Mouse (Mus musculus) lung, postnatal 36 days (tissue): ENCODE measurements around the gene Ppif.

Experiments used
- DNase-seq: peaks from one replicate; pipeline ENCODE4 v3.0.0; 2022; ENCODE audit warnings: mixed read lengths

Ppif gene

DNA sequence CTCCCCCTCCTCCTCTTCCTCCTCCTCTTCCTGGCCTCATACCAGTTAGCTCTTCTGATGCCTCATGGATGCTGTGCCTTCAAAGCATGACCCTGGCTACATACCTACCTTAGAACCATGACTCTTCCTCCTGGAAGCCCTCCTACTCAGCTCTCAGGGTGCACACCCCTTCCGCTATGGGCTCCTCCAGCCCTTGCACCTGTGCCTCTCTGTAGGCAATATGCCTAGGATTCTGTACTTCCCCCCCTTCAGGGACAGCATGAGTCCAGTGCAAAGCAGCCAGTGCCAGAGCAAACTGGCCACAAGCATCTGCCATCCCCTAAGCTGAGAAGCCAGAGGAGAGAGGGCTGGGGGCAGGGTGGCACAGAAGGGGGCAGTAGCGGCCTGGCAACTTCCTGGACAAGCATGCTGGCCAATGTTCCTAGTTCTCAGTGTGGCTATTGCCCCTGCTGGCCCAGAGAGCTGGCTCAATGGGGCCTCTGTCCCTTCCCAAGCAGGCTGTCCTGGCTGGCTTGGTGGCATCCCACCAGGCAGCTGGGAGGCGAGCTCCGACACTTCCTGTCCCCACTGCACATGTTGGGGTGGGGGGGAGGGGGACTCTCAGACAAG is 46.1 kb downstream of the Ppif start:
- no peak for DNase-seq

DNA sequence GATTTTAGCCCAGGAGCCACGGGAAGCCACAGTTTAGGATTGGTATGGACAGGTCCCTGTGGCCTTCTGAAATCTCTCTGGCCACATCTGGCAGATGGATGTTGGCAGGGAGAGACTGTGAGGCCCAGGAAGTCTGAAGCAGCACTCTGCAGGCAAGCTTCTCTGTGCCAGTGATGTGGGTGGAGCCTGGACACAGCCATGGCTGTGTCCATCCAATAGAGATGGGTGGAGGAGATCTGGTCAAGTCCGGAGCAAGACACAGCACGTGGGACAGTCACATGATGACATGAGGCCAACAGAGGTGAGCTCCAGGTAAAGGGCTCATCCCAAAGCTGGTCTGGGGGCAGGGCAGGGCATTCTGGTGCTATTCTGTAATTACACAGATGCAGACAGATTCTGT is 47.3 kb downstream of the Ppif start:
- DNase-seq = no peak

DNA sequence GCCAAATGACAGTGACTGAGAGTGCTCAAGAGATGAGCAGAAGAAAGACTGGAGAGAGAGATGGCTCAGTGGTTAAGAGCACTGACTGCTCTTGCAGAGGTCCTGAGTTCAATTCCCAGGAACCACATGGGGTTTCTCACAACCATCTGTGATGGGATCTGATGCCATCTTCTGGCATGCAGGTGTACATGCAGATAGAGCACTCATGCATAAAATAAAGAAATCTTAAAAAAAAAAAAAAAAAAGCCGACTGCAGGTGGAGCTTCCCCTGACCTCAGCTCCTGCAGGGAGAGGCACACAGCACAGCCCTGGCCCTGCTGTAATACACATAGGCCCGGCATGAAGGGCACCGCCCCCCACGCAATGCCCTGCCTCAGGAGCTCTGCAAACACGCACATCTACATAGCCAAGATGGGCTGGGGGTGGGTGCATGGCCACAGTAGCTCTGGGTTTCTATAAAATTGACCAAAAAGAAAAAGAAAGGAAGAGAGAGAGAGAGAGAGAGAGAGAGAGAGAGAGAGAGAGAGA is 48.0 kb downstream of the Ppif start:
- DNase-seq = no peak

DNA sequence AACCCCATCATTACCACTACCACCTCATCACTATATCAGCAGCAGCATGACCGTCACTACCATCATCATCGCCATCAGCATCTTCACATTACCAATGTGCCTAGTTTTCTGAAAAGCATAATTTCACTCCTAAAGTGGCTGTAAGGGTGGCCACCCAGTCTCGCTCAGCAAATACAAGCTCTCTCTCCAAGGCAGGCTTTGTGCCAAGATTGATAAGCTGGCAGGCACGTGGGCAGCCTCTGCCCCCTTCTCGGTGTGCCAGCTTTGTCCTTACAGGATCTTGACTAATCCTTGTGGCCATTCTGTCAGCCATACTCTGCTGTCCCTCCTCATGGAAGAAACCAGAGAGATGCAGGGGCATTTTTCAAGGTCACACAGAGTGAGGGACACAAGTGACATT is 49.0 kb downstream of the Ppif start:
- peak; percentile 49 for DNase-seq

DNA sequence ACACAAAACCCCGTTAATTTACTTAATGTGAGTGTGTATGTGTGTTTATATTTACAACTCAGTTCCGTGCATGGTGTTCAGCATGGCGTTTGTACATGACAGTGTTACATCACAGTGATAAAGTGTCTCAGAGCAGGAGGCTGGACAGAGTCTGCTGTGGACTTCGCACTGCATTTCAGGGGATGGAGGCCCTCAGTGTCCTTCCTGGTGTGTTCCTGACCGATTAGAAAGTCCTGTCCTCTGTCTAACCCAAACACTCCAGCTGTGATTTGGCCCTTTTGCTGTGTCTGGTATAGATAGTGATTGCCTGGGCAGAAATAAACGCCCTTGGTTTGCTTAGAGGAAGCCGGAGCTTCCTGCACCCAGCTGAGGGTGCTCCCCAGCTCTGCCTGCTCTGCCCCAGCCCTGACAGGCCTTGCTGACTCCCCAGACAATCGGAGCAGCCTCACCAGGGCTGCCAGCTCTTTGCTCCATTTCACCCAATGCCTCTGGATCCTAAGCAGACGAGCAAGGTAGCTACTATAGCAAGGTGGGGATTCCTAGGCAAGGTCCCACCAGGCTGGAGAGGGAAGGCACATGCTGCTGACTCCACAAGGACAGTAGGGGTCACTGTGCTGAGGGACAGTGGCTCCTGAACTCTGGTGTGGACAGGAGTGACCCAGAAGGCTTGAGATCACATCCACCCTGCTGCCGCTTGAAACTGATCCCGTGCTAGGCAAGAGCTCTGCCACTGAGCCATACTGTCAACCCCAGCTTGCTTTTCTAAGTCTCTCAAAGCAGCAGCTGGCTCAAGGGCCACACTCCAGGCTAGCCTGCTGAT is 51.6 kb downstream of the Ppif start:
- DNase-seq = no peak

DNA sequence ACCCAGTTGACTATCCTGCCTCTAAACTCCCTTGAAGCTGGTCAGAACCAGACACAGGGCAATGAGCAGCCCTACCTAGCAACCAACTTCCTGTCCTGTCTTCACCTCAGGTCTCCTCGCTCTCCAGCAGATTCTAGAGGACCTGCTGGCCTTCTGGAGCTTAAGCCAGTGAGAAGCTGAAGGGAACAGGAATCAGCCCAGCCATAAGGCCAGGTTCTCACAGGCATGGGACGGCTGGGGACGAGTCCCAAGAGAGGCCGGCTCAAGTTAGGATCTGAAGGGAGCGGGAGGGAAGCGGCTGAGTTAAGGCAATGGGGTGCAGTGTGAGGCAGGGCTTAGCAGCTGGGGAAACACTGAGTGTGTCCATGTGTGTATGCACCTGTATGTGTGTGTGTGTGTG is 52.4 kb downstream of the Ppif start:
- DNase-seq = no peak

DNA sequence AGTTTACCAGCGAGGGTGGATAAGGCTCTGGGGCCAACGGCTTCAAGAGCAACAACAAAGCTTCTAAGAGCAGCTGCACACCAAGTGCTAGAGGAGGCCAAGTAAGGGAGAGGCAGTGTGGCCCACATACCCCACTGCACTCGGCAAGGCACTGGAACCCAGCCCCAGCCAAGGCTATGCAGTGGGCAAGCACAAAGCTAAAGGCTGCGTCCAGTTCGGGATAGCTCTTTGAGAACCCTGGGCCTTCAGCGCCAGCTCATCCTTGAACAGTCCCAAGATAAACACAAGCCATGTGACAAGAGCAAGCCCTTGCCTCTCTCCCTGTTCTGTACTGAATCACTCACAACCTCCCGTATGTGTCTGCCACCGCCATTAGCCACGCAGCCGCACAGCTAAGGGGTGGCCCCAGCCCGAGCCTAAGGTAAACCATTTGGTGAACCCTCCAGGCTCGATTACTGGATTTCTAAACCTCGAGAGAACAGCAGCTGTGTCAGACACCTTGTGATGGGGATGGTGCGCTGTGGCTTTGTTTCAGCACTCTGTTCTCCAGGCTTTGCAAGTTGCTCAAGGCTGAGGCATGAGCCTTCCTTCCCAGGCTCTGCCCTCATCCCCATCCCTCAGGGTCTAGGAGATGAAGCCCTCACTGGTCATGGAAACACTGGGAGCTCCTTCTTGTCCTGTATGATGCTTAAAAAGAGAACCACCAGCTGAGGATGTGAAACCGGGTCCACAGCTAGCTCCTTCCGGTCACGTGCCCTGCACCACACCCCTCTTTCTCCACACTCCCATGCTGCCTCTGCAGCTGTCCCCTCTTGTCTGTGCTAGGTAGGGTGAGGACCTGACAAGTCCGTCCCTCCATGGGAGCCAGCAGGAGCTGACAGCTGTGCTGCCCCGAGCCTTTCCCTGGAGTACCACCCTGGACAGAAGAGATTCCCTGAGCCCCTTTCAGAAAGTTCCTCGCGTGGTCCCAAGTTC is 53.3 kb downstream of the Ppif start:
- peak; percentile 73 for DNase-seq

DNA sequence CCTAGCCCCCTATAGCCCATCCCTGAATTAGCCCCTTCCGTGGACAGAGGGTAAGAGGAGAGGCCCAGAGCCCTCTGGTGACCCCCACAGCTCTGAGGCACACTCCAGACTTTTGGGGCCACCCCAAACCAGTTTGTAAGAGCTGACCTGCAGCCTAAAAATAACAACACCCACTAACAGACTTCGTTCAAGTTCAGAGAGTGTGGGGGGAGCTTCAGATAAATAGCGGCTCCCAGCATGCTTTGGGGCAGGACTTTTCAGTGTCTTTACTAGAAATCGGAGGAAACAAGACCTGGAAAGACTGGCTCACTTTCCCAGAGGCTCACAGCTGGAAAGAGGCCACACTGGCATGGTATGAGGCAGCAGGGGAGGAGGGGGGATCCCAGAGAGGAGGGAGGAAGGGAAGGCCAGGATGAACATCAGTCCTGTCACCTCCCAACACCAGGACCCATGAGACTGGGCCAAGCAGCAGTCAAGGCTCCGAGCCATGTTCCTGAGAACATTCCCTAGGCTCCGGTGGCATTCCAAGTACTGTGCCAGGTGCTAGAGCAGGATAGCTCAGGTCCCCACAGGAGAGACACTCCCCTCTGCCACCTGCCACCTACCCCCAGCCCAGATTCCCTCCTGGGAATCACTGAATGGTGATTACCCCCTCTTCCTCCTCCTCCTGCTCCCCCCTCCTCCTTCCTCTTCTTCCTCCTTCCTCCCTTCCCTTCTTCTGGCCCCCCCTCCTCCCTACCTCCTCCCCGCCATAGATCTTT is 54.2 kb downstream of the Ppif start:
- DNase-seq = no peak

DNA sequence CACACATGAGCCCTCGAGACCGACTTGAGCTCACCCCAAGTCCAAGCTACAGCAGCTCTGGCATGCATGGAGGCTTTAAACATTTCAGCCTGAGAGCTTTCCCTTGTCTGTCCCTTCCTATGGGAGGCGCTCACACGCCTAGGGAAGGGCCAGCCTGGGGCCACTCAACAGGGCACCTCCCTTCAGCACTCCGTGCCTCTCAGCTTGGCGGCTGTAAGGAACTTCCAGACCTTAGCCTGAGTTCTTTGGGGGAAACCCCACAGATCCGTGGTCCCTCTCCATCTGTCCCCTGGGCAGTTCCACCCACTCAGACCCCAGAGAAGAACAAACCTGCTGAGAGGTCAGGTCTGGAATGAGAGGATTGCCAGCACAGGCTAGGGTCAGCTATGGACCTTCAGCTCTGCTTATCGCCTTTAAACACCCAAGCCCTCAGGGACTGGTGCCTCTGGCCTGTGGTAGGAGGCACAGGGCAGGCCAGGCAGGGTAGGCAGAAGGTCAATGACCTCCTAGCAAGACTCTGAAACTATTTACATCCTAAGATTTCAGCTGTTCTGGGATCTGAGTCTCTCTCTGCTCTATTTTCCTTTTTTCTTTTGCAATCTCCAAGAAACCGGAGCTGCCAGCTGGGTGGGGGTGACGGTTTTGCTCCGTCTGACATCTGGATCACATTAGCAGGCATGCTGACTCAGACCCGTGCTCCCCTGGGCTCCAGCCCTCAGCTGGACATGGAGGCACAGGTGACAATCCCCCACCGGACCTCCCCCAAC is 55.4 kb downstream of the Ppif start:
- peak; percentile 67 for DNase-seq
